Mouse (Mus musculus) heart, postnatal 14 days (tissue): ENCODE data around the gene Cbx4. TPM values are rescaled to one million over a fixed set of nuclear protein-coding genes. Genes with fewer than 3 reads are reported as not detected.

Experiments
- DNase-seq, 2 experiments: peaks; one replicate each; pipeline ENCODE4 v3.0.0; 2021 to 2022
- intact Hi-C: fragments of 180-260 bp; cut with DNase I; formaldehyde crosslinking; loops from one replicate; pipeline ENCODE4 v1.15.1; 2025
- total RNA-seq, 2 experiments: library from RNA; stranded (reverse); gene quantifications; 2 replicates each; pipeline ENCODE4 v1.2.3; 2021

Gene Cbx4
- total RNA-seq, 2 experiments from 2014 or later = 15.2 to 17.8 TPM

- peak; percentile 91 to 94 for DNase-seq
- intact Hi-C loops = loop anchor here (1.0 to 5.0 kb wide), 2 partner anchors 93 to 157 kb away; no protein-coding TSS in a partner anchor
Observed at GRCm38 (mm10) chr11:119033874-119034558, 52.0 kb downstream of the Cbx4 start.

Other genes starting within 250 kb of the Cbx4 start
- under 1 TPM; 0.12 to 0.29 TPM for gene Rbfox3, start 174.6 kb downstream of the Cbx4 start, total RNA-seq
- not detected for gene Enpp7, start 98.0 kb downstream of the Cbx4 start, total RNA-seq
- gene Cbx2, start 63.3 kb downstream of the Cbx4 start, total RNA-seq = 1 to 10 TPM; 5.0 to 5.3 TPM
- gene Cbx8, start 45.3 kb downstream of the Cbx4 start, total RNA-seq = 1 to 10 TPM; 6.0 to 6.1 TPM
- gene Tbc1d16, start 142.3 kb upstream of the Cbx4 start, total RNA-seq = 10 to 100 TPM; 68.5 to 68.7 TPM
- gene Ccdc40, start 142.4 kb upstream of the Cbx4 start, total RNA-seq = under 1 TPM; 0.15 to 0.31 TPM
- 10 to 100 TPM; 53.1 to 56.0 TPM for gene Gaa, start 181.7 kb upstream of the Cbx4 start, total RNA-seq
- gene Eif4a3, start 213.9 kb upstream of the Cbx4 start, total RNA-seq = 10 to 100 TPM; 64.9 to 74.5 TPM
- gene Card14, start 221.5 kb upstream of the Cbx4 start, total RNA-seq = under 1 TPM; 0.14 to 0.15 TPM